Mouse (Mus musculus): ENCODE measurements around the gene Rps19. TPM values are rescaled to one million over a fixed set of nuclear protein-coding genes. Genes with fewer than 3 reads are reported as not detected.

Rps19 gene
- polyA plus RNA-seq, 1 experiment from 2014 or later: 2,334 TPM

- no peaks in the 10 kb centered on the region for H3K27me3 ChIP-seq (replicated peaks; ENCODE audit: control insufficient read depth, insufficient read depth, low read length)
- ATAC-seq: no peak
- 83% methylated on average over 8 of the region's 8 CpGs for WGBS
Measured at GRCm38 (mm10) chr7:24896269-24896668, 12.1 kb downstream of the Rps19 start.

GRCm38 (mm10) chr7:24897224-24897623, 13.1 kb downstream of the Rps19 start, which contains the start of gene Cd79a:
Cd79a (plus strand) TSS chr7:24897381.
- no peaks in the 10 kb centered on the region for H3K9me3 ChIP-seq (ENCODE audit: control insufficient read depth, low read length)
- H3K4me1 ChIP-seq (ENCODE audit: control insufficient read depth, insufficient read depth, low read length): 0 out of 2 replicates have a peak, but pooled peaks cover 3% of the 10 kb centered on the region
- no peaks in the 10 kb centered on the region for H3K36me3 ChIP-seq (ENCODE audit: control insufficient read depth, insufficient read depth, low read length)
- no peak for ATAC-seq
- no peaks in the 10 kb centered on the region for H3K27me3 ChIP-seq (replicated peaks; ENCODE audit: control insufficient read depth, insufficient read depth, low read length)
- no peak within 1 kb of the TSS for H3K9ac ChIP-seq (ENCODE audit: low read depth, low read length)
- H3K4me2 ChIP-seq (ENCODE audit: low read depth, low read length): no peak within 1 kb of the TSS
- no peak within 1 kb of the TSS for H3K27ac ChIP-seq (ENCODE audit: low read length)
- 67% methylated on average over 12 of the region's 12 CpGs for WGBS
- H3K4me3 ChIP-seq (ENCODE audit: low read length): no peak within 1 kb of the TSS

More at GRCm38 (mm10) chr7:24896269-24896668, 12.1 kb downstream of the Rps19 start:
- Histone ChIP-seq H3K4me3 (ENCODE audit: low read length) (no peak overlapping the region), H3K27ac (ENCODE audit: low read length) (no peak overlapping the region), H3K9me3 (ENCODE audit: control insufficient read depth, low read length) (no peaks in the 10 kb centered on the region), H3K9ac (ENCODE audit: low read depth, low read length) (no peak overlapping the region), H3K36me3 (ENCODE audit: control insufficient read depth, insufficient read depth, low read length) (no peaks in the 10 kb centered on the region), H3K4me2 (ENCODE audit: low read depth, low read length) (no peak overlapping the region), H3K4me1 (ENCODE audit: control insufficient read depth, insufficient read depth, low read length) (no peaks in the 10 kb centered on the region)

DNA sequence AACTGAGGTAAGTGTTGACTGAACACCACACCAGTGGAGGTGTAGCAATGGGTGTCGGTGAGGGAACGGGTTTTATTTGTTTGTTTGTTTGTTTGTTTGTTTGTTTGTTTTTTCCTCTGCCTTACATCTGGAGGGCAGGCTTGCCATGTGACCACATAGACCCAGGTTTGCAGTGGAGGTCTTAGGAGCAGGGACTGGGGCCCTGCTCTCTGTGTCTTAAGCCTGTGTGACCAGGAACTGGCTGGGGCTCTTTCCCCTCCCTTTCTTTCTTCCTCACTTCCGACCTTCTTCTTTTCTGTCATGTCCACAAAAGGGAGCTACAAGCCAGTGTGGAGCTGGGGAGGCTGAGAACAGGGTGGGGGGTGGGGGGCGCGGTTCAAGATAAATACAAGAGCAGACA, 13.8 kb downstream of the Rps19 start:
- Histone ChIP-seq H3K4me1 (ENCODE audit: control insufficient read depth, insufficient read depth, low read length) (0 out of 2 replicates have a peak, but pooled peaks cover 4% of the 10 kb centered on the region), H3K4me2 (ENCODE audit: low read depth, low read length) (no peak overlapping the region), H3K9me3 (ENCODE audit: control insufficient read depth, low read length) (no peaks in the 10 kb centered on the region), H3K4me3 (ENCODE audit: low read length) (no peak overlapping the region), H3K27me3 (replicated peaks; ENCODE audit: control insufficient read depth, insufficient read depth, low read length) (no peaks in the 10 kb centered on the region), H3K9ac (ENCODE audit: low read depth, low read length) (no peak overlapping the region), H3K36me3 (ENCODE audit: control insufficient read depth, insufficient read depth, low read length) (no peaks in the 10 kb centered on the region), H3K27ac (ENCODE audit: low read length) (no peak overlapping the region)
- no peak for ATAC-seq
- 68% methylated on average over 5 of the region's 5 CpGs for WGBS

GRCm38 (mm10) chr7:24901114-24901513, 16.9 kb downstream of the Rps19 start:
- no peak overlapping the region for H3K9ac ChIP-seq (ENCODE audit: low read depth, low read length)
- 72% methylated on average over 6 of the region's 6 CpGs for WGBS
- H3K27me3 ChIP-seq (replicated peaks; ENCODE audit: control insufficient read depth, insufficient read depth, low read length): no peaks in the 10 kb centered on the region

DNA sequence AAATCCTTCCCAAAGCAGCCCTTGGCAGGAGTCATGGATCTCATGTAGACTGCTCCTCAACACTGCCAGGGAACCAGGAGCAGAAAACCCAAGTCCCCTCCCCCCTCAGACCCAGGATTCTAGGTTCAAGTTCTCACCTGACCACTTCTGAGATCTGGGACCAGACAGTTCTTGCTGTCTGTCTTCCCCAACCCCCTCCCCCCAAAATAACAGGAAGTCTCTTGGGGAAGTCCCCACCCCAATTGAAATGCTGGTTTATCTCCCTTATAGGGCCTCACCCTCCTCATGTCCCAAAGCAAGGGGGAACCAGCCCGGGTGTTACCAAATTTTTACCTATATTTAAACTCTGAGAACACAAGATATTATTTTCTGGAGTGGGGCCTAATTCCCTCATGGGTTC, 17.7 kb downstream of the Rps19 start:
- Histone ChIP-seq H3K4me2 (ENCODE audit: low read depth, low read length) (0 out of 2 replicates have a peak overlapping the region, but pooled peaks have one; percentile 83), H3K27ac (ENCODE audit: low read length) (peak overlapping the region; percentile 90; the same call in 1 of the 2 replicates), H3K27me3 (replicated peaks; ENCODE audit: control insufficient read depth, insufficient read depth, low read length) (no peaks in the 10 kb centered on the region), H3K36me3 (ENCODE audit: control insufficient read depth, insufficient read depth, low read length) (no peaks in the 10 kb centered on the region), H3K9me3 (ENCODE audit: control insufficient read depth, low read length) (no peaks in the 10 kb centered on the region), H3K9ac (ENCODE audit: low read depth, low read length) (peak overlapping the region; percentile 90; the same call in 1 of the 2 replicates), H3K4me3 (ENCODE audit: low read length) (no peak overlapping the region), H3K4me1 (ENCODE audit: control insufficient read depth, insufficient read depth, low read length) (peaks cover 21% of the 10 kb centered on the region)
- ATAC-seq: no peak
- 56% methylated on average over 1 of the region's 1 CpGs for WGBS

More at GRCm38 (mm10) chr7:24901114-24901513, 16.9 kb downstream of the Rps19 start:
- Histone ChIP-seq H3K4me2 (ENCODE audit: low read depth, low read length) (no peak overlapping the region), H3K4me3 (ENCODE audit: low read length) (no peak overlapping the region), H3K9me3 (ENCODE audit: control insufficient read depth, low read length) (no peaks in the 10 kb centered on the region), H3K27ac (ENCODE audit: low read length) (no peak overlapping the region), H3K36me3 (ENCODE audit: control insufficient read depth, insufficient read depth, low read length) (no peaks in the 10 kb centered on the region), H3K4me1 (ENCODE audit: control insufficient read depth, insufficient read depth, low read length) (peaks cover 14% of the 10 kb centered on the region)
- ATAC-seq: no peak

GRCm38 (mm10) chr7:24902264-24902629, 18.1 kb downstream of the Rps19 start:
- H3K36me3 ChIP-seq (ENCODE audit: control insufficient read depth, insufficient read depth, low read length): no peaks in the 10 kb centered on the region
- WGBS: 55% methylated on average over 2 of the region's 2 CpGs

GRCm38 (mm10) chr7:24902630-24903443, 18.7 kb downstream of the Rps19 start, which contains the start of gene Arhgef1:
Arhgef1 (plus strand) TSS chr7:24902912.
- Histone ChIP-seq H3K9me3 (ENCODE audit: control insufficient read depth, low read length) (no peaks in the 10 kb centered on the region), H3K4me1 (ENCODE audit: control insufficient read depth, insufficient read depth, low read length) (peaks cover 29% of the 10 kb centered on the region), H3K4me2 (ENCODE audit: low read depth, low read length) (peak within 1 kb of the TSS; percentile 83), H3K27ac (ENCODE audit: low read length) (peak within 1 kb of the TSS; percentile 90), H3K9ac (ENCODE audit: low read depth, low read length) (peak within 1 kb of the TSS; percentile 90), H3K4me3 (ENCODE audit: low read length) (peak within 1 kb of the TSS; percentile 76), H3K27me3 (replicated peaks; ENCODE audit: control insufficient read depth, insufficient read depth, low read length) (no peaks in the 10 kb centered on the region), H3K36me3 (ENCODE audit: control insufficient read depth, insufficient read depth, low read length) (no peaks in the 10 kb centered on the region)
- WGBS: 4% methylated on average over 48 of the region's 68 CpGs
- peak; percentile 55 for ATAC-seq

More at GRCm38 (mm10) chr7:24902264-24902629, 18.1 kb downstream of the Rps19 start:
- Histone ChIP-seq H3K27ac (ENCODE audit: low read length) (peak overlapping the region; percentile 90), H3K4me1 (ENCODE audit: control insufficient read depth, insufficient read depth, low read length) (peaks cover 25% of the 10 kb centered on the region), H3K4me2 (ENCODE audit: low read depth, low read length) (peak overlapping the region; percentile 83), H3K4me3 (ENCODE audit: low read length) (peak overlapping the region; percentile 76), H3K9me3 (ENCODE audit: control insufficient read depth, low read length) (no peaks in the 10 kb centered on the region), H3K9ac (ENCODE audit: low read depth, low read length) (peak overlapping the region; percentile 90), H3K27me3 (replicated peaks; ENCODE audit: control insufficient read depth, insufficient read depth, low read length) (no peaks in the 10 kb centered on the region)
- no peak for ATAC-seq

GRCm38 (mm10) chr7:24903444-24903825, 19.3 kb downstream of the Rps19 start:
- 20% methylated on average over 10 of the region's 10 CpGs for WGBS
- peak overlapping the region; percentile 90 for H3K9ac ChIP-seq (ENCODE audit: low read depth, low read length)
- no peaks in the 10 kb centered on the region for H3K9me3 ChIP-seq (ENCODE audit: control insufficient read depth, low read length)
- ATAC-seq: 0 out of 2 replicates have a peak, but pooled peaks have one; percentile 0
- H3K27me3 ChIP-seq (replicated peaks; ENCODE audit: control insufficient read depth, insufficient read depth, low read length): no peaks in the 10 kb centered on the region
- peak overlapping the region; percentile 83 for H3K4me2 ChIP-seq (ENCODE audit: low read depth, low read length)
- H3K36me3 ChIP-seq (ENCODE audit: control insufficient read depth, insufficient read depth, low read length): peaks cover 6% of the 10 kb centered on the region; the same call in 1 of the 2 replicates
- H3K27ac ChIP-seq (ENCODE audit: low read length): peak overlapping the region; percentile 90
- H3K4me3 ChIP-seq (ENCODE audit: low read length): peak overlapping the region; percentile 76
- peaks cover 29% of the 10 kb centered on the region for H3K4me1 ChIP-seq (ENCODE audit: control insufficient read depth, insufficient read depth, low read length)

DNA sequence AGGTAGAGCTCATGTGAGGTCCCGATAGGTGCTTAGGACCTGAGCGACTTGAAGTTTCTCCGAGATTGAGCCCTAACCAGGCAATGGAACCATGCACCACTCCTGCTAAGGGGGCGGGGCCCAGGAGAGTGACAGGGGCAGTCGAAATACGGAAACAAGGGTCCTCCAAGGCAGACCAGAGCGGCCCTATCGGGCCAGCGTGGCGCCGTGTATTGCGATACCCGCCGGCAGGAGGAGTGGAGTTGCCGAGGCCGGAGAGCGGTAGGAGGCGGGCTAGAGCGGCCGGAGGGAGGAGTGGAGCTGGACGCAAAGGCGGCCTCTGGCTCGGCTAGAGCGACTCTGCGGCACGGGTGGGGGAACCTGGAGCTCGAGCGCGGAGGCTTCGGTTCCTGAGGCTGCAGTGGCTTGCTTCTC, 19.9 kb downstream of the Rps19 start:
- no peaks in the 10 kb centered on the region for H3K27me3 ChIP-seq (replicated peaks; ENCODE audit: control insufficient read depth, insufficient read depth, low read length)
- H3K27ac ChIP-seq (ENCODE audit: low read length): peak overlapping the region; percentile 83
- peaks cover 10% of the 10 kb centered on the region; the same call in 1 of the 2 replicates for H3K36me3 ChIP-seq (ENCODE audit: control insufficient read depth, insufficient read depth, low read length)
- H3K9me3 ChIP-seq (ENCODE audit: control insufficient read depth, low read length): no peaks in the 10 kb centered on the region
- peak overlapping the region; percentile 83 for H3K4me2 ChIP-seq (ENCODE audit: low read depth, low read length)
- WGBS: under 1% methylated on average over 30 of the region's 30 CpGs
- H3K4me1 ChIP-seq (ENCODE audit: control insufficient read depth, insufficient read depth, low read length): peaks cover 29% of the 10 kb centered on the region
- ATAC-seq: peak; percentile 96
- H3K9ac ChIP-seq (ENCODE audit: low read depth, low read length): peak overlapping the region; percentile 90
- peak overlapping the region; percentile 76 for H3K4me3 ChIP-seq (ENCODE audit: low read length)
